Mouse (Mus musculus): ENCODE measurements around the gene Ceacam13. TPM values are rescaled to one million over a fixed set of nuclear protein-coding genes. Genes with fewer than 3 reads are reported as not detected.

The Ceacam13 gene
- total RNA-seq (2023): not detected

DNA sequence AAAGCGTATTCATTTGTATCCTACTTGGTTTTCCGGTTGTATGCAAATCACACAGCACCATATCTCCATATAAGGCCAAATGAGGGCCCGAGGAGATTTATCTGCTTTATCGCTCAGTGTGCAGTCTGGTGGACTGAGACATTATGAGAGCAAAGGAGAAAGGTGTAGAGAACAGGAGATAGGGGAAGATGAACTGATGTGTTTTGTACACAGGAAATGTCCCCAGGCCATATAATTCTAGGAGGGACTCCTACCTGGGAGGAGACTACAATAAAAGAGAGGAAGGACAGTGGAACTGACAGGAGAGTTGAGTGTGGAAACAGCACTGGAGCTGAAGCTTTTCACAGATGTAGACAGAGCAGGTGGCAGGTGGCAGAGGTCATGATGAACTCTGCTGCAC, at the start of gene Ceacam13:
TSS of gene Ceacam13 (plus strand) at position 301 of the 400 bp plus-strand sequence.

GRCm38 (mm10) chr7:17971824-17972223, 37.9 kb upstream of the Ceacam13 start, which contains the start of gene Ceacam11:
TSS of gene Ceacam11 (plus strand) at chr7:17972124.

DNA sequence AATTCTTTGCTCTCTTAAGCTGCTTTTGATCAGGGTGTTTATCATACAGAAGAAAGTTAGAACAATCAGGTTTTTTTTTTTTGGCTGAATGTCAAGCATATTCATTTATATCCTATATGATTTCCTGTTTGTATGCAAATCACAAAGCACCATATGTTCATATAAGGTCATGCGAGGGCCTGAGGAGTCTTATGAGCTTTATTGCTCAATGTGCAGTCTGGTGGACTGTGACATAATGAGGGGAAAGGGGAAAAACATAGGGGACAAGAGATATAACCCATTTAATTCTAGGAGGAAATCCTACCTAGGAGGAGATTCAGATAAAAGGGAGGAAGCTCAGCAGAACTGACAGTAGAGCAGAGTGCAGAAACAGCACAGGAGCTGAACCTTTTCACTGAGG, 55.9 kb downstream of the Ceacam13 start, which contains the start of gene Ceacam12:
TSS of gene Ceacam12 (plus strand) at position 301 of the 400 bp plus-strand sequence.

Other genes with a start within 250 kb of the Ceacam13 start
- gene Ceacam14, start 197.3 kb upstream of the Ceacam13 start, total RNA-seq (2023): not detected
- not detected for gene Gm5155, start 138.1 kb upstream of the Ceacam13 start, total RNA-seq (2023)
- gene Ceacam11, start 37.8 kb upstream of the Ceacam13 start, total RNA-seq (2023): not detected
- not detected for gene Ceacam12, start 56.0 kb downstream of the Ceacam13 start, total RNA-seq (2023)
- gene Igfl3, start 166.6 kb downstream of the Ceacam13 start, total RNA-seq (2023): not detected
- gene Mill1, start 235.5 kb downstream of the Ceacam13 start, total RNA-seq (2023): not detected